Mouse (Mus musculus) erythroblast, embryonic 14.5 days (primary cell): Measurements from ENCODE around the gene Myo1a. TPM values are rescaled to one million over a fixed set of nuclear protein-coding genes. Genes with fewer than 3 reads are reported as not detected.
A peak's percentile ranks its signal among the peaks of the same experiment; 100 is the strongest.

Experiments
- H3K27me3 ChIP-seq: 2 replicates; pipeline ENCODE4 v1.6.1; 2012; ENCODE audit warnings: inconsistent platforms; ENCODE audit not compliant: control insufficient read depth
- H3K36me3 ChIP-seq: 2 replicates; pipeline ENCODE4 v1.6.1; 2012; ENCODE audit warnings: mild to moderate bottlenecking, inconsistent platforms; ENCODE audit not compliant: control insufficient read depth
- H3K4me1 ChIP-seq: 2 replicates; pipeline ENCODE4 v1.6.1; 2012; ENCODE audit warnings: inconsistent platforms; ENCODE audit not compliant: control insufficient read depth
- H3K4me3 ChIP-seq: replicated peaks from 2 replicates; pipeline ENCODE3; 2012; ENCODE audit warnings: moderate library complexity, mild to moderate bottlenecking, inconsistent platforms
- H3K9me3 ChIP-seq: 2 replicates; pipeline ENCODE4 v1.6.1; 2012; ENCODE audit warnings: low read length, inconsistent platforms, mixed read lengths; ENCODE audit not compliant: control insufficient read depth
- GATA1 ChIP-seq: IDR thresholded peaks from 2 replicates; pipeline ENCODE4 v1.6.1; 2012; ENCODE audit warnings: low read length, inconsistent platforms, mixed read lengths
- TAL1 ChIP-seq: IDR thresholded peaks from 3 replicates; pipeline ENCODE4 v1.6.1; 2012; ENCODE audit warnings: low read length, inconsistent platforms, mixed read lengths
- polyA plus RNA-seq: library from polyadenylated mRNA; stranded (reverse); fragments of >175 nt; gene quantifications from 2 replicates; pipeline ENCODE4 v1.2.3, GENCODE M21; 2012

Gene Myo1a
- polyA plus RNA-seq, 1 experiment, result 0.02 TPM

DNA sequence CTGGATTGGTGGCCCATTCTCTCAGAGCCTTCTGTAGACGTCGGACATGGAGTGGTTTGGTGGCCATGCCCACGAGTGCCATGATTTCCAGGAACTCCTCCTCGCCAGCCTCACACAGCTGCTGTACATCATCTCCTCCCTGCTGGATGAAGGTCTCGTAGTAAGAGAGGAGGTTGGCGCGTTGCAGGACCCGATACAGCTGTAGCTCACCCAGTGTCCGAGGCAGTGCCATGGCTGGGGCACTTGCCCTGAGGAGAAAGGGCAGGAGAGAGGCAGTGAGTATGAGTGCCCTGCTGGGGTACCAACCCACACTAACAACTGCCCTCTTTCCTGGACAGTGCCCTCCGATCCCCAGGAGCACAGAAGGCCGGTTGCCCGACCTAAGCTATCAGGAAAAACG lies 40.1 kb upstream of the Myo1a start:
- peaks cover 4% of the 10 kb centered on the region; the same call in 1 of the 2 replicates for H3K9me3 ChIP-seq
- no peak overlapping the region for H3K4me3 ChIP-seq
- peaks cover 84% of the 10 kb centered on the region for H3K27me3 ChIP-seq
- H3K4me1 ChIP-seq, result peaks cover 43% of the 10 kb centered on the region
- H3K36me3 ChIP-seq, result peaks cover 9% of the 10 kb centered on the region
- TF ChIP-seq GATA1, result no peak
- no peak for TF ChIP-seq TAL1

DNA sequence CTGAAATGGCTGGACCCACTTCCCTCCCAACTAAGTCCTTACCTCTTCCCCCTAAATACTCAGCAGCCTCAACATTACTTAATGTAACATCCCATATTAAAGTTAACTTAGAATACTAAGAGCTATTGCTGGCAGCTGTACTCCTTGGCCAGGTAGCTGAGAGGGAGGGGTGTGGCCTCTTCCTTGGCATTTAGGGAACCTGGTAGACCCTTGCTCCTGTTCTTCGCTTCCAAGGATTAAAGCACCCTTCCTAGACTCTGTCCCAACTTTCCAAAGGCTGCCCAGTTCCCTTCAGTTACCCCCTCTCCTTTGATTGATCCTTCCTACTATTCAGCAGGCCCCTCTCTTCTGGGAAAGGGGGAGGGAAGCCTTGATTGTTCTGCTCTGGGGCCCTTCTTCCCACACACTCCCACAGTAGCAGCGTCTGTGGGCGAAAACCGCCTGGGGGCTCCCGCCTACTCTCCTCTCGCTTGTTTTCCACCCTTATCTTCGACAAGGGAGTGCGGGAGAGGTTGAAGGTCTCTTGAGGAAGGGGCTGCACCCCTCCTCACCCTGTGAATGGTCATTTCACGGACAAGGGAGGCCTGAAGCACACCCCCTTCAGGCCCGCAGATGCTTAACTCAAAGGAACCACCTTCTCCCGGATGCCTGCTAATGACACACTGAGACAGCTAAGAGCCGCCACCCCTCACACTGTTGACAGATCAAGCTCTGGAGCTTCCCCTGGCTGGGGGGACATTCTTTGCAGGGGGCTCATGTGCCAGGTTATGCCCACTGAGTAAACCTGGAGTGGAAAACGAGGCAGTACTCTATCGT lies 39.4 kb upstream of the Myo1a start:
- Histone ChIP-seq H3K9me3 (peaks cover 4% of the 10 kb centered on the region; the same call in 1 of the 2 replicates), H3K4me1 (peaks cover 43% of the 10 kb centered on the region), H3K4me3 (peak overlapping the region; percentile 57), H3K36me3 (peaks cover 8% of the 10 kb centered on the region; the same call in 1 of the 2 replicates), H3K27me3 (peaks cover 87% of the 10 kb centered on the region)
- TF ChIP-seq GATA1 (no peak), TAL1 (no peak)

- peak within 1 kb of the TSS; percentile 57 for H3K4me3 ChIP-seq
- H3K4me1 ChIP-seq, result peaks cover 39% of the 10 kb centered on the region
- H3K9me3 ChIP-seq, result peaks cover 4% of the 10 kb centered on the region; the same call in 1 of the 2 replicates
- TF ChIP-seq GATA1 (no peak), TAL1 (no peak)
- peaks cover 8% of the 10 kb centered on the region; the same call in 1 of the 2 replicates for H3K36me3 ChIP-seq
- peaks cover 83% of the 10 kb centered on the region for H3K27me3 ChIP-seq
These were observed 38.3 kb upstream of the Myo1a start, which contains the start of gene Nemp1 for GRCm38 (mm10) chr10:127666501-127667268. Gene Nemp1, plus strand, starts transcription at chr10:127666901.

DNA sequence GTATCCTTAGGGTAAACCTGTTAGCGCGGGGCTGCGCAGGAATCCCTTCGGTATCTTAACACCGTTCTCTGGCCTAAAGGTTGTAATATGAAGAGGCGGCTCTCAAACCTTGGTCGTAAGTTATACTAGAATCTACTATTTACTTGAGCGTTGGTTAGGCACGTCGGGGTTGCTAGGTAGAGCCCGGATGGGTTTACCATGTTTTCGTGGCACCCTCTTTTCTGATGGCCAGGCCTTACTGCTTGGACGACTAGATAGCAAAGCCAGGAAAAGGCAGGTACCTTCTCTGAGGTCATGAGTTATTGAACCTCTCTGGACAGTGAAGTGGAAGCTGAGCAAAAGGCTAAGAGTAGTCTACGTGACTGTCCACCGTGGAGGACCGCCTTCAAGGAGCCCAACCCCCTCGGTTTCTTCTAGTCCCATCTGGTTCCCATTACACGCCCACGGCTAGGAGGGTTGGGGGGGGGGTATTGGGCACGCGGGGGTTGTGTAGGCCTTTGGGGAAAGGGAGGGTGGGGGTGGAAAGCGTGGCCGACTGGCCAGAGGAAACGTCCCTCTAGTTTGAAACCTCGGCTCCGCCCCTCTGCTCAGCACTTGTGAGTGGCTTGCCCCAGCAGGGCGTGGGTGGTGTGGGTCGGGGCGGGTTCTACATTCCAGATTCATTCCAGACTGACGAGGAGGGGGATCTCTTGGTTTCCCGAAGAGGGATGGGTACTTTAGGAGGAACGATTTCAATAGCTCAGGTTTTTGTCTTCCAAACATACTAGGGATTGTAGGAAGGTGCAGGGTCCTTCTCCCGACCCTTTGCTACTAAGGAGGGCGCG lies 37.5 kb upstream of the Myo1a start:
- Histone ChIP-seq H3K4me1 (peaks cover 33% of the 10 kb centered on the region), H3K4me3 (peak overlapping the region; percentile 34), H3K9me3 (peaks cover 4% of the 10 kb centered on the region; the same call in 1 of the 2 replicates), H3K27me3 (peaks cover 76% of the 10 kb centered on the region), H3K36me3 (peaks cover 8% of the 10 kb centered on the region; the same call in 1 of the 2 replicates)
- TF ChIP-seq GATA1 (no peak), TAL1 (no peak)

GRCm38 (mm10) chr10:127668093-127669050 lies 36.6 kb upstream of the Myo1a start, which contains the start of gene Nab2:
Gene Nab2, minus strand, starts transcription at chr10:127668568.
- Histone ChIP-seq H3K4me1 (peaks cover 28% of the 10 kb centered on the region), H3K27me3 (peaks cover 67% of the 10 kb centered on the region), H3K4me3 (peak within 1 kb of the TSS; percentile 34), H3K9me3 (peaks cover 4% of the 10 kb centered on the region; the same call in 1 of the 2 replicates), H3K36me3 (peaks cover 4% of the 10 kb centered on the region; the same call in 1 of the 2 replicates)
- TF ChIP-seq GATA1 (no peak), TAL1 (no peak)

DNA sequence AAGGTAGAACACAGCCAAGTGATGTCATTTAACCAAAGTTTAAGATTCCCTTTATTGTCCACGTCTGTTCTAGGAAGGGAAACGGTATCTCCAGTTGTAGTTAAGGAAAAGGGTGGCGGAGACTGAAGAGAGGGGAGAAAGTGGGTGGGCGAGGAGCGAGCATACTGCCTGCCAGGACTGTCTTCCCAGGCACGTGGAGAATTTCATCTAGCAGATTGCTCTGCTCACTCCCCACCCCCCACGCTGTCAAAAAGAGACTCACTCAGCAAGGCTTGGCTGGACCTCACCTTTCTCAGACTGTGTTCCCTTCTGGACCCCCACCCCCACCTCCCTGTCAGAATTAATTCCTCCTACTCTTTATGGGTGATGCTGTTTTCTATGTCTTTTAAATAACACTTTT lies 35.8 kb upstream of the Myo1a start:
- Histone ChIP-seq H3K27me3 (peaks cover 59% of the 10 kb centered on the region), H3K4me1 (peaks cover 25% of the 10 kb centered on the region), H3K9me3 (peaks cover 4% of the 10 kb centered on the region; the same call in 1 of the 2 replicates), H3K4me3 (no peak overlapping the region), H3K36me3 (peaks cover 4% of the 10 kb centered on the region; the same call in 1 of the 2 replicates)
- TF ChIP-seq TAL1 (no peak), GATA1 (no peak)

GRCm38 (mm10) chr10:127670185-127670584 lies 34.8 kb upstream of the Myo1a start:
- Histone ChIP-seq H3K4me3 (no peak overlapping the region), H3K4me1 (peaks cover 27% of the 10 kb centered on the region), H3K9me3 (peaks cover 6% of the 10 kb centered on the region; the same call in 1 of the 2 replicates), H3K36me3 (no peaks in the 10 kb centered on the region), H3K27me3 (peaks cover 49% of the 10 kb centered on the region)
- TF ChIP-seq TAL1 (no peak), GATA1 (no peak)
